Mouse (Mus musculus) testis, adult 2 months (tissue): ENCODE measurements around the gene Cib4.

Experiments
- CTCF ChIP-seq: fragments of 200-500 bp; IDR thresholded peaks from 2 replicates; pipeline ENCODE4 v1.5.1; 2012; ENCODE audit warnings: low read depth, mild to moderate bottlenecking, inconsistent platforms, low read length, moderate library complexity; ENCODE audit not compliant: control insufficient read depth, insufficient read depth, insufficient replicate concordance
- POLR2A ChIP-seq: fragments of 200-500 bp; IDR thresholded peaks from 2 replicates; pipeline ENCODE4 v1.6.1; 2012; ENCODE audit warnings: low read depth, mild to moderate bottlenecking, inconsistent platforms, low read length, moderate library complexity; ENCODE audit not compliant: control insufficient read depth

DNA sequence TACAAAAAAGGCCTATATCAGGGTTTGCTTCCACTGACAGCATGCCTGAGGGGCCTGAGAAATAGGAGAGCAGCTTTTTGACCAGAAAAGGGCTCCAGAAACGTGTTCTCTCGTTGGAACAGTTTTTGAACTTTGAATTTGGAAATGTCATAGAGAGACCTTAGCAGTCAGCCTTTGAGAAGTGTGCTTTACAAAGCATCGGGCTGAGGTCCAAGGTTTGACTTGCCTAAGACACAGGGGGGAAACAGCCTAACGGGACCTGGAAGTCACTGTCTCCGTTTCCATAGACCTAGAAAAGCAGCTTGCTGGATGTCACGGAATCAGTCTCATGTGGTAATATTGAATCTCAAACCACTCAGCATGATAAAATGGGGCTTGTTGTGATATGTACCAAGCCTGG, 6.4 kb upstream of the Cib4 start:
- TF ChIP-seq CTCF (no peak), POLR2A (no peak)
